Mouse (Mus musculus) right cerebral cortex, postnatal 10 days (tissue): Measurements from ENCODE around the gene 9330159F19Rik.

ENCODE experiments used
- DNase-seq, 2 experiments: peaks; one replicate each; pipeline ENCODE4 v3.0.0; 2021; ENCODE audit warnings: low spot score in 2 of 2

The 9330159F19Rik gene

GRCm38 (mm10) chr10:29211453-29211852 lies at the start of gene 9330159F19Rik:
Gene 9330159F19Rik, plus strand, starts transcription at chr10:29211606.
- DNase-seq = peak; percentile 58 to 75

- DNase-seq = no peak
These were observed 49.7 kb upstream of the 9330159F19Rik start for GRCm38 (mm10) chr10:29161664-29162063.

DNA sequence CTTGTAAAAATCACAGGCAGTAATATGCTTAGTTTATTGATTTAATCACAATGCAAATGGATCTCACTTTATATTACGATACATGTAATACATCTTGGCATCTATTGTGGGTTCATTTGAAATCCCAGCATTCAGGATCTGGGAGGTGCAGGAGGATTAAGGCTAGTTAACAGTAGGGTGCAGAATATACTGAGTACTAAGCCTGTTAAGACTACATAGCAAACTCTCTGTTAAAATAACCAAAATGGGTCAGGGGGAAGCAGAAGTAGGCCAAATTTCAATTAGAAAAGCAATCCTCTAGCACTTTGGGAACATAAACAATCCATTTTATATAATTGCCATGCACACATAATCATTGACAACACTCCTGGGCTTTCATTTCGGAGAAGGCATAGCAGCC lies 37.6 kb upstream of the 9330159F19Rik start:
- DNase-seq = no peak

- no peak for DNase-seq
These were observed 35.8 kb upstream of the 9330159F19Rik start for GRCm38 (mm10) chr10:29175656-29176055.

DNA sequence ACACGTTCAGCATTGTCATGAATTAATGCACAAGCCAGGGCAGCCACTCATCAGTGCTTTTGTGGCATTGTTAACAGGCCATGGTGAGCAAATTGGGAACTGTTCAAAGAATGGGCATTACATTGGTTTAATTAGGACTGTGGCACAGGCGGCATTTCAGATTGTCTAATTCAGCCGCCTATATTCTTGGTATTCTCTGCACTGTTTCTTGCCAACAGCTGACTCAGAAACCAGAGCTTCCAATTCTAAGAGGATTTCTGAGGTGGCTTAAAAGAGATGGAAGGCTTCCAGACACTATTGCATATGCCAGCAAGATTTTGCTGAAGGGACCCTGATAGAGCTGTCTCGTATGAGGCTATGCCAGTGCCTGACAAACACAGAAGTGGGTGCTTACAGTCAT lies 34.5 kb upstream of the 9330159F19Rik start:
- DNase-seq = peak; percentile 27 to 41

DNA sequence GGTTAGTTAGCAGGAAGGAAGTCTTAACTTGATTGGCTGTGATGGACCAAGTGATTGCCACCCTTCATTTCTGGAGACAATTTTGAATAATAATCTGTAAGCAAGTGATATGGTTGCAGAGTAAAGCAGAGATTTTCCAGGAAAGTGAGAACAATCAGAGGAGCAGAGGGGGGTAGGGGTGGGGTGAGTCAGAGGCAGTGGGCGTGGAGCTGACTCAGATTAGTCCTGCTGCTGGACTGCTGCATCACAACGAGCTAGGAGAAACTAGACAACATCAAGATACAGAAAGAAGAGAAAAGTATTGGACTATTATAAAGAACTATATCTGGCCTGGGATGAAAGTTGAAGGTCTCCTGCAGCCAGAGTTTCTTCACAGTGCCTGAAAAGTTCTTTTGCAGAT lies 33.4 kb upstream of the 9330159F19Rik start:
- DNase-seq = no peak

DNA sequence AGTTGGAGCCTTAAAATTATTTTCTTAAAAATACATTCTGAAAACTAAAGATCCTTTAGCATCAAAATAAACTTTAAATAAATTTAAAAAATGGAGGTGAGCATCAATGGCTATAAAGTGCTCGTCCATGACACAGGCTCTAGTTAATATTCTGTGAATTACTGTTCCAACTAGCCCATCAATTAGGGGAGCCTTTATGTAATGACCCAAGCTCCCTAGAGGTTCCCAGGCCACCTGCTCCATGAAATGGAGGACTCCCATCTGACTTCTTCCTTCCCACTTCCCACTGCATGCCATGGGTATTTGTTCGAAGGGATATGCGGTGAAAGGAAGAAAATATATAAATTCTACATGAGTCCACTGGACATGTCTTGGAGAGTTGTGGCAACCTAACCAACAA lies 31.2 kb upstream of the 9330159F19Rik start:
- DNase-seq = no peak

DNA sequence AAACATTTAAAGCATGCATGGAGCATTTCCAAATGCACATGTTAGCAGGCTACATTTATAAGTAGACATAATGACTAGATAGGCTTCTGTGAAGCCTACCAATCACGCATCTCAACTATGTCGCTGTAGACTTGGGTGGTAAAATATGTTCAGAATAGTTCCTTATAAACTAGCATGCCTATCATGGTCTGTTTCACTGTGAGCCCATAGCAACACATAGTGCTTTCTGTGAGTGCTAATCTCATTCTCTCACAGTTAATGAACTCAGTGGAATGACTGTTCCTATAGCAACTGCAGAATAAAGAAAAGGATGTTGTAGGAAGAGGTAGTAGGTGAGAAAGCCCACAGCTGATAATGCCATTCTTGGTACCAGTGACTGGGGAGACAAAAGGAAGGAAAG lies 30.4 kb upstream of the 9330159F19Rik start:
- no peak for DNase-seq

- no peak for DNase-seq
These were observed 17.6 kb upstream of the 9330159F19Rik start for GRCm38 (mm10) chr10:29193769-29194168.

- peak in 1 of 2 experiments; percentile 30 for DNase-seq
These were observed 14.6 kb upstream of the 9330159F19Rik start for GRCm38 (mm10) chr10:29196811-29197210.

- no peak for DNase-seq
These were observed 12.8 kb upstream of the 9330159F19Rik start, which contains the start of gene Gm49353 for GRCm38 (mm10) chr10:29198642-29199041. Gene Gm49353, plus strand, starts transcription at chr10:29198954.

DNA sequence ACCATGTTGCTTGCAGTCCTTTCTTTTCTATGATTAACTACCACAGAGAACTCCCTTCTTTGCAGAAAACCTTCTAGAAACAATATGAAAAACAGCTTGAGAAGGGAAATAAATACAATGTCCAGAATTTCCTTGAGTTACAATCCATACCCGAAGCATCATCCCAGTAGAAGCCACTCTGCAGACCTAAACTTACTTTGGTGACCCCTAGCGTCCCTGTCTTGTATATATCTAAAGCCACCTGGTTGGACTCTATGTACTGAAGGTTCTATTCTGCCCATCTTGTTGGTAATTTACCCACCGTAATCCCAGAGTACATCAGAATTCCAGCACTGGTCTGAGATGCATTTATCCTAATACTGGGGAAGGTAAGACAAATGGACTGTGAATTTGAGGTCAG lies 11.6 kb upstream of the 9330159F19Rik start:
- DNase-seq = no peak

GRCm38 (mm10) chr10:29200609-29201008 lies 10.8 kb upstream of the 9330159F19Rik start:
- DNase-seq = no peak

- DNase-seq = peak in 1 of 2 experiments; percentile 45
These were observed 4.7 kb upstream of the 9330159F19Rik start for GRCm38 (mm10) chr10:29206730-29207129.

DNA sequence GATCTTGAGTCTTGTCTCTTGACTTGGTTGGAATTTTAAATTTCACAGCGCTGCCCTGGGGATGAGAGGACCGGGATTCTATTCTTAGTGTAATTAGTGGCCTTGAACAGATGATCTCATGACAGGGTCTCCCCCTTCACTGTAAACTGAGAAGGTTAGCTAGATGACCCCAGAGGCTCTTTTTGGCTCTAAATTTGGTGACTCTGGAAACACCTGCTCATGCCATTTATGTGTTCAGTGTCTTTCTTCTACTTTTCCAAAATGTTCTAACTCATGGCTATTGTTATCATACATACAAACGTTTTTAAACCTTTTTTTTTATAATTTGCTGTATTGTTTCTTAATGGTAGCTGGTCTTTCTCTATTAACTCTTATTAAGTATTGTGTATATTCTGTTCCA lies 2.7 kb upstream of the 9330159F19Rik start:
- DNase-seq = no peak

GRCm38 (mm10) chr10:29213534-29214100 lies 2.2 kb downstream of the 9330159F19Rik start:
- peak; percentile 51 to 66 for DNase-seq

DNA sequence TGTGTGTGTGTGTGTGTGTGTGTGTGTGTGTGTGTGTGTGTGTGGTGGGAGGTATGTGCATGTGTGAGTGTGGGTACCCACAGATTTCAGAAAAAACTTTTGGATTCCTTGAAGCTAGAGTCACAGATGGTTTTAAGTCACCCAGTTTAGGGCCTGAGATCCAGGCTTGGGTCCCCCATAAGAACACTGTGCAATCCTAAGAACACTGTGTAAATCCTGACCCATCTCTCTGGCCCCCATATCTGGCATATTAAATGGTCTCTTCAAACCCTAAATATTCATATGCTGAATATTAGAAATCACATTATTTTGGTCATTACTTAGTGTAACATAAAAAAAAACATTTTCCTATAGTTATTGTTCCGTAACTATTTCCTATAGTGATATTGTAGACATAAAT lies 5.6 kb downstream of the 9330159F19Rik start:
- no peak for DNase-seq

GRCm38 (mm10) chr10:29217451-29217850 lies 6.0 kb downstream of the 9330159F19Rik start:
- no peak for DNase-seq

- DNase-seq = no peak
These were observed 13.9 kb downstream of the 9330159F19Rik start for GRCm38 (mm10) chr10:29225329-29225728.

DNA sequence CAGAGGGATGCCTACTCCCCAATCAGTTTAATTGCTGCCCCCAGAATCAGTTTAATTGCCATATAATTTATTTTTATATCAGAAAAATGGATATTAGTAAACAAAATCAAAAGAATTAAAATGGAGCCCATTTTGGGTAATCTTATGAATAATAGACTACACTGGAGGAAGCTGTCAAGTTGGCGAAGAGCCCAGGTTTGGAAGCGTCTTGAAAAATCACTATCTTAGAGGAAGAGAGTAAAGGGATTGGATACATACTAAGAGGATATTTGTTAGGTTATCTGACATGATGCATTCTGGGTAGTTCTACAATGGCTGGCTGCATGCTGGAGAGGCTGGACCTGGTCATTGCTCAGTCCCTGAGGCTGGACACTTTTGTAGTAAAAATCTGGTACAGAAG lies 19.8 kb downstream of the 9330159F19Rik start:
- DNase-seq = peak; percentile 37 to 62
